Mouse (Mus musculus) stomach, embryonic 14.5 days (tissue): ENCODE measurements around the gene Cdkn2d. TPM values are rescaled to one million over a fixed set of nuclear protein-coding genes. Genes with fewer than 3 reads are reported as not detected.

Source experiments
- ATAC-seq: fragments of 200-750 bp; cut with Nextera tagmentation; 2 replicates; pipeline ENCODE4 v1.8.0; 2017; ENCODE audit warnings: low read depth, moderate TSS enrichment; ENCODE audit not compliant: insufficient number of reproducible peaks, insufficient read depth, low FRiP score
- H3K27ac ChIP-seq: fragments of 300-500 bp; sonication (generic); 2 replicates; pipeline ENCODE4 v1.5.1; 2014; ENCODE audit warnings: mild to moderate bottlenecking, low read length, moderate library complexity, mixed read lengths
- H3K27me3 ChIP-seq: fragments of 300-500 bp; sonication (generic); 2 replicates; pipeline ENCODE4 v1.6.1; 2014; ENCODE audit warnings: low read length, control low read depth, mixed read lengths; ENCODE audit not compliant: control insufficient read depth, insufficient read depth
- H3K36me3 ChIP-seq: fragments of 300-500 bp; sonication (generic); 2 replicates; pipeline ENCODE4 v1.6.1; 2014; ENCODE audit warnings: mild to moderate bottlenecking, control low read depth, low read length, moderate library complexity, mixed read lengths; ENCODE audit not compliant: control insufficient read depth, insufficient read depth
- H3K4me1 ChIP-seq: fragments of 300-500 bp; sonication (generic); 2 replicates; pipeline ENCODE4 v1.6.1; 2014; ENCODE audit warnings: low read length, control low read depth, mixed read lengths; ENCODE audit not compliant: control insufficient read depth, insufficient read depth
- H3K4me2 ChIP-seq: fragments of 300-500 bp; sonication (generic); replicated peaks from 2 replicates; pipeline ENCODE4 v1.6.1; 2014; ENCODE audit warnings: low read depth, low read length, control low read depth
- H3K4me3 ChIP-seq: fragments of 300-500 bp; sonication (generic); 2 replicates; pipeline ENCODE4 v1.5.1; 2014; ENCODE audit warnings: low read depth, low read length, control low read depth
- H3K9ac ChIP-seq: fragments of 300-500 bp; sonication (generic); replicated peaks from 2 replicates; pipeline ENCODE4 v1.6.1; 2014; ENCODE audit warnings: low read depth, mild to moderate bottlenecking, control low read depth, low read length, moderate library complexity, mixed read lengths
- H3K9me3 ChIP-seq: fragments of 300-500 bp; sonication (generic); 2 replicates; pipeline ENCODE4 v1.6.1; 2016; ENCODE audit warnings: low read depth, low read length, control low read depth; ENCODE audit not compliant: control insufficient read depth
- WGBS: fragments of 180-500 bp; shearing (Covaris S2); extraction: QIAGEN DNeasy Blood & Tissue Kit; methylation state at CpG from one replicate; pipeline ENCODE4 v1.1.7; 2014; 5-methylcytosine and 5-hydroxymethylcytosine counted together
- polyA plus RNA-seq: library from polyadenylated mRNA; unstranded; fragments of >200 nt; fragmentation: Nextera tagmentation; extraction: Ambion mirVana; gene quantifications from 2 replicates; pipeline ENCODE4 v1.2.1, GENCODE M21; 2014

Gene Cdkn2d
- polyA plus RNA-seq, 1 experiment from 2014 or later, result 48.5 TPM

DNA sequence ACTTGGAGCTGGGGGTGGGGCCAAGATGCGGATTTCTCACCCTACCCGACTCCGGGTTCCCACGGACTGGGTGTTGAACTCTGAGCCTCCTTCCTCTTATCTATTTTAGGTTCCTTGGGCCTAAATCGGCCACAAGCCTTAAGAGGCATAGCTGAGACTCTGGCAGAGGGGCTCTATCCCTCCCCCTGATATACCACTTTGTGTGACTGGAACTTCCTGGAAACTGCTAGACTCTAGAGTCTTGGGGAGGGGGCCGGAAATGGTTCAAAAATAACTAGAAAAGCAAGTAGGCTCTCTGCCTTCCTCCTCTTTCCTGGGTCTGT, 30.3 kb upstream of the Cdkn2d start:
- ATAC-seq, result no peak
- H3K4me3 ChIP-seq, result peak overlapping the region; percentile 50
- H3K9ac ChIP-seq, result peak overlapping the region; percentile 34
- peak overlapping the region; percentile 91 for H3K4me2 ChIP-seq
- H3K36me3 ChIP-seq, result no peaks in the 10 kb centered on the region
- WGBS, result 10% methylated on average over 6 of the region's 6 CpGs
- no peak overlapping the region; the same call in 1 of the 2 replicates for H3K27ac ChIP-seq
- H3K9me3 ChIP-seq, result no peaks in the 10 kb centered on the region
- no peaks in the 10 kb centered on the region for H3K27me3 ChIP-seq
- H3K4me1 ChIP-seq, result peaks cover 9% of the 10 kb centered on the region; the same call in 1 of the 2 replicates

DNA sequence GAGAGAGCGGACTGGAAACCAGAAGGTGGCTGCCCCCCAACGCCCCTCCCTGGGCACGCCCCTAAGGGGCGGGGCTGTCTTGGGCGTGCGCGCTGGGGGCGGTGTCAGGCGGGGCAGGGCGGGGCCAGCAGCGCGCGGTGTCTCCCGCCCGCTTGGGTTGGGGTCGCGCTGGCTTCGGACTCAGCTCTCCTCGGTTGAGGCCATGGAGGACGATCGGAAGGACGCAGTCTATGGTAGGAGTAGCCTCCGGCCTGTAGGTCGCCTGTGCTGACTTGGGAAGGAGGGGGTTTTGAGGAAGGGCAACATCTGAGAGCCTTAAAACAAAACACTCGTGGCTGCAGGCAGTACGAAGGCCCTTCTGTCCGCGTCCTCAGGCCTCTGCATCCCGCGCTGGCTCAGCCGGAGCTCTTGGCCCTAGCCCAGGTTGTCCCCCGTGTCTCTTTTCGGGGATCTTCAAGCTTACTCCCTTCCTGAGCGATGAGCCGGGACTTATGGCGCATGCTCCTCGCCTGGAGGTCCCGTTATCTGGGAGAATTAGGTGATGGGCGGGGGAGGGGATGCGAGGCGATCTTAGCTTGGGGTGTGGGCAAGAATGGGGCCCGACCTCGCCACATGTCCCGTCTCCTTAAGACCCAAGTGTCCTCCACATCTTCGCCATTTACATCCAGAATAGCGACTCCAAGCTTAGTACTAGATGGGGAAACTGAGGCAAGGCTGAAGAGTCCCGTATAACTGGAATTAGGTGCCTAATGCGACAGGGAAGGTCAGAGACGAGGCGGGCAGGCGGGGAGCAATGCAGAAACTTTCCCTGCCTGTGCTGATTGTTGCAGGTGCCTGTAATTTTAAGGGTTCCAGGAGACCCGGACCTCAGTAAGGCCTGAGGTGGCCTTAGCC, 29.7 kb upstream of the Cdkn2d start, which contains the start of gene Slc44a2:
Slc44a2 (plus strand) TSS at position 80 of the 894 bp plus-strand sequence.
- H3K4me3 ChIP-seq, result peak within 1 kb of the TSS; percentile 50
- peak within 1 kb of the TSS; percentile 34 for H3K9ac ChIP-seq
- no peaks in the 10 kb centered on the region for H3K36me3 ChIP-seq
- H3K9me3 ChIP-seq, result no peaks in the 10 kb centered on the region
- peaks cover 9% of the 10 kb centered on the region; the same call in 1 of the 2 replicates for H3K4me1 ChIP-seq
- peak within 1 kb of the TSS; percentile 91 for H3K4me2 ChIP-seq
- H3K27ac ChIP-seq, result peak within 1 kb of the TSS; percentile 0; the same call in 1 of the 2 replicates
- no peaks in the 10 kb centered on the region for H3K27me3 ChIP-seq
- ATAC-seq, result peak; percentile 90
- WGBS, result 2% methylated on average over 52 of the region's 52 CpGs

DNA sequence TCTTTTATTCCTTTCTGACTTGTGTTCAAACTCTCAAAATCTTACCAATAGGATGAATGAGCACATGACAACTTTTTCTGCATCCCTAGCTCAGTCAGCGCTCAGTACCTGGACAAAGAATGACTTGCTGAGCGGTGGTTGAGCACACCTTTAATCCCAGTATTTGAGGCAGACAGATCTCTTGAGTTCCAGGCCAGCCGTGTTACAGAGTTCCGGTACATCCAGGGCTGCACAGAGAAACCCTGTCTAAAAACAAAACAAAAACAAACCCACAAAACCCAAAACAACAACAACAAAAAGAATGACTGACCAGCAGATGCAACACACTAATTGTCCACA, 29.0 kb upstream of the Cdkn2d start:
- H3K4me3 ChIP-seq, result peak overlapping the region; percentile 50
- H3K4me1 ChIP-seq, result peaks cover 9% of the 10 kb centered on the region; the same call in 1 of the 2 replicates
- no peaks in the 10 kb centered on the region for H3K36me3 ChIP-seq
- no peak for ATAC-seq
- peak overlapping the region; percentile 91 for H3K4me2 ChIP-seq
- peak overlapping the region; percentile 34 for H3K9ac ChIP-seq
- 29% methylated on average over 4 of the region's 4 CpGs for WGBS
- no peak overlapping the region for H3K27ac ChIP-seq
- H3K27me3 ChIP-seq, result no peaks in the 10 kb centered on the region
- no peaks in the 10 kb centered on the region for H3K9me3 ChIP-seq

DNA sequence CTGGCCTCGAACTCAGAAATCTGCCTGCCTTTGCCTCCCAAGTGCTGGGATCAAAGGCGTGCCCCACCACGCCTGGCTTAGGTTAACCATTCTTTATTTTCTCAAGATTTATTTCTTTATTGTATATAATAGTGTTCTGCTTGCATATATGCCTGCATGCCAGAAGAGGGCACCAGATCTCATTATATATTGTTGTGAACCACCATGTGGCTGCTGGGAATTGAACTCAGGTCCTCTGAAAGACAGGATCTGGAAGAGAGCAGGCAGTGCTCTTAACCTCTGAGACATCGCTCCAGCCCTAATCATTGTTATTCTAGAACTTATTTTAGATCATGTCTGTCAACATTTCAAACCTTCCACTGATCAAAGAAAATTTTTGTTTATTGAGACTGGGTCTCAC, 28.3 kb upstream of the Cdkn2d start:
- WGBS, result 91% methylated on average over 4 of the region's 4 CpGs
- Histone ChIP-seq H3K36me3 (no peaks in the 10 kb centered on the region), H3K27me3 (no peaks in the 10 kb centered on the region), H3K9ac (no peak overlapping the region), H3K4me2 (no peak overlapping the region), H3K27ac (no peak overlapping the region), H3K9me3 (no peaks in the 10 kb centered on the region), H3K4me1 (peaks cover 9% of the 10 kb centered on the region; the same call in 1 of the 2 replicates), H3K4me3 (no peak overlapping the region)
- ATAC-seq, result no peak

DNA sequence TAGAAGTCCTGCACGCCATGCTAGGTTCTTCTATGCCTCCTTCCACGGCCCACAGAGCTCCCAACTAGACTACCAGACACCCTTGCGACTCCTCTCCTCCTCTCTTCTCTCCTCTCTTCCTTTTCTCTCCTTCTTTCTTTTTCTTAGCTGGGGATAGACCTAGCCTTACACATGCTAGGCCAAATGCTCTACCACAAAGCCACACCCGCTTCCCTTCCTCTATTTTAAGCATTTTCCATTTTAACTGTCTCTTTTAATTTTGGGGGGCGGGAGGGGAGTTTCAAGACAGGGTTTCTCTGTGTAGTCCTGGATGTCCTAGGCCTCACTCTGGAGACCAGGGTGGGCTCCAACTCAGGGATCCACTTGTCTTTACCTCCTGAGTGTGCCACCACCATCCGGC, 27.6 kb upstream of the Cdkn2d start:
- 90% methylated on average over 6 of the region's 6 CpGs for WGBS
- Histone ChIP-seq H3K4me3 (no peak overlapping the region), H3K27ac (no peak overlapping the region), H3K9me3 (no peaks in the 10 kb centered on the region), H3K27me3 (no peaks in the 10 kb centered on the region), H3K4me1 (peaks cover 9% of the 10 kb centered on the region; the same call in 1 of the 2 replicates), H3K9ac (no peak overlapping the region), H3K36me3 (no peaks in the 10 kb centered on the region), H3K4me2 (no peak overlapping the region)
- ATAC-seq, result no peak

DNA sequence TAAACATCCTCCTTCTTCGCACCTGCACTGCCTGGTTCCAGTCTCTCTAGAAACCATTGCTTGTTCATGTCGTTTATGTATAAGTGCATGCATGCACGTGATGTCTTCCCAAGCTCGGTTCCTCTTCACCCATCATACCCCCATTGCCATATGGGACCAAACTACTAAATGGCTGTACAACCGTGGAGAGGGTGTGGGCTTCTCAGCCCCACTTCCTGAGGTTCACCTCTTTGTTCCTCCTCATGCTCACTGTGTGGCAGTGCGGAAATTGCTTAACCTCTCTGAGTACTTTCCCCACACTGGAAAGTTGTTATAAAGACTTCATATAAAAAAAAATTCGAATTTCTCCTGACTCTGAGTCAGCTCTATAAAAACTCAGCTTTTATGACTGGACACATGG, 25.5 kb upstream of the Cdkn2d start:
- peaks cover 2% of the 10 kb centered on the region; the same call in 1 of the 2 replicates for H3K4me1 ChIP-seq
- H3K9ac ChIP-seq, result no peak overlapping the region
- no peak for ATAC-seq
- H3K4me2 ChIP-seq, result no peak overlapping the region
- H3K4me3 ChIP-seq, result no peak overlapping the region
- no peaks in the 10 kb centered on the region for H3K9me3 ChIP-seq
- no peak overlapping the region for H3K27ac ChIP-seq
- H3K36me3 ChIP-seq, result no peaks in the 10 kb centered on the region
- H3K27me3 ChIP-seq, result peaks cover 7% of the 10 kb centered on the region; the same call in 1 of the 2 replicates
- WGBS, result 72% methylated on average over 7 of the region's 7 CpGs

DNA sequence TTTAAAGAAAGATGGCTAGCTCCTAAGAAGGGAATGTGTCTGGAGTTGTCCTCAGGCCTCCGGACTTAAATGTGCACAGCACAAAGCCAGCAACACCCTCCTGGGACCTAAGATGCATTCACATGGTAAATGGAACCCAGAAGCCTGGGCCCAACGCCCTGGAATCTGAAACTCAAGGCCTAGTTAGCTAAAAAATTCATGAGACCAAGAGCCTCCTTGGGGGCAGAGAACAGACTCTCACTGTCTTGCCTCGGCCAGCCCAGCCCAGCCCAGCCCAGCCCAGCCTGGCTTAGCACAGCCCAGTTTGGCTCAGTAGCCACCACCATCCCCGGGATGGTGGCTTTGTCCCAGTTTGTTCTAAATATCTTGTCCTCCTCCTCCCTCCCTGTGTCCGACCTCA, 24.2 kb upstream of the Cdkn2d start:
- WGBS, result 51% methylated on average over 5 of the region's 5 CpGs
- H3K4me2 ChIP-seq, result no peak overlapping the region
- peaks cover 7% of the 10 kb centered on the region; the same call in 1 of the 2 replicates for H3K27me3 ChIP-seq
- H3K4me1 ChIP-seq, result no peaks in the 10 kb centered on the region
- ATAC-seq, result no peak
- H3K4me3 ChIP-seq, result no peak overlapping the region
- H3K9me3 ChIP-seq, result no peaks in the 10 kb centered on the region
- no peak overlapping the region for H3K9ac ChIP-seq
- no peaks in the 10 kb centered on the region for H3K36me3 ChIP-seq
- no peak overlapping the region for H3K27ac ChIP-seq

DNA sequence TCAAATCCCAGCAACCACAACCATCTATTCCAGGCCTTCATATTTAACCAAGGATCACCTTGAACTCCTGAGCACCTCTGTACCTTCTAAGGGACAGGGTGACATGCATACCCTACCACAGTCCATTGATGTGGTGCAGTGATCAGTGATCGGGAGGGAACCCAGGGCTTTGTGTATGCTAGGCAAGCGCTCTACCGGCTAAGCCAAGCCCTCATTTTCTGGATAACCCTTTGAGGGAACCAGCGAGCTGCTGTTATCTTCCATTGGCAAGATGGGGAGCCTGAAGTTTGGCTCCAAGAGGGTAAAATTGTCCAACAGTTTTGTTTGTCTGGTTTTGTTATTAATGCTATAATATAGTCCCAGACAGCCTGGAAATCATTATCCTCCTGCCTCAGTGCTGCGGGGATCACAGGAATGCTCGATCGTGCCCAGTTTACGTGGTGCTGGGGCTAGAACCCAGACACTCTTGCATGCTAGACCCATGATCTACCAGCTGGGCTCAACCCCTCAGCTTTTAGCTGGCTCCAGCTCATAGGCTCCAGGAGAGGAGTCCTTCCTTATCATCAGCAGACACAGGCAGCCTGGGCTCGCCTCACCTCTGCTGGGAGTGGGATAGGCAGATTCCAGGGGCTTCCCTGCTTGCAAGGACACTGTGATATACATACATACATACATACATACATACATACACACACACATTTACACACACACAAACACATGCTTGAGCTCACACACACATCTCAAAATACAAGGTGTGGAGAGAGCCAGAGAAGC, 23.3 kb upstream of the Cdkn2d start:
- ATAC-seq, result no peak
- H3K27ac ChIP-seq, result no peak overlapping the region
- no peaks in the 10 kb centered on the region for H3K36me3 ChIP-seq
- H3K4me1 ChIP-seq, result no peaks in the 10 kb centered on the region
- no peaks in the 10 kb centered on the region for H3K9me3 ChIP-seq
- H3K4me3 ChIP-seq, result no peak overlapping the region
- no peak overlapping the region for H3K9ac ChIP-seq
- H3K27me3 ChIP-seq, result peaks cover 7% of the 10 kb centered on the region; the same call in 1 of the 2 replicates
- WGBS, result 88% methylated on average over 9 of the region's 9 CpGs
- H3K4me2 ChIP-seq, result no peak overlapping the region
